Mouse (Mus musculus): ENCODE results near the gene Stbd1. TPM values are rescaled to one million over a fixed set of nuclear protein-coding genes. Genes with fewer than 3 reads are reported as not detected.

Gene Stbd1
- polyA plus RNA-seq, 1 experiment from 2014 or later, result 9.2 TPM

DNA sequence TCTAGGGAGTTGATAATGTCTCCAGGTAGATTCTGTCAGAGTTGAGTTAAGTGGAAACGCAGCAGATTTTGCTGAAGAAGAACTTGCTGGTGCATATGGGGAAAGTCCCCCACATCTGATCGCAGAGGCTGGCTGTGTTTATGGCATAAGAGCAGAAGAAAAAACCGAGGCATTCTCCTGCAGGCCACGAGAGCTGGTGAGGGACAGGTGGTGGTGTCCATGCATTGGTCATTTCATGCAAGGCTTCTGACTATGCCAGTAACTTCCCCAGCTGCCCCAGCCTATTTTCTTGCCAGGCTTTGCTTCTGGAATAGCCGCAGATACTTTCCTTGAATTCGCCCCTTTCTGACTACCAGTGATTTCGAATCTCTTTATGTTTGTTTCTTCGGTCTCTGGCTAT lies 6.0 kb upstream of the Stbd1 start:
- Histone ChIP-seq H3K4me2 (replicated peaks) (no peak overlapping the region), H3K27me3 (replicated peaks) (no peaks in the 10 kb centered on the region), H3K4me3 (no peak overlapping the region), H3K9me3 (no peaks in the 10 kb centered on the region), H3K36me3 (no peaks in the 10 kb centered on the region), H3K27ac (no peak overlapping the region), H3K9ac (no peak overlapping the region), H3K4me1 (no peaks in the 10 kb centered on the region)
- no peak for ATAC-seq (ENCODE audit: low FRiP score, low read depth)
- 93% methylated on average over 8 of the region's 8 CpGs for WGBS

- peaks cover 3% of the 10 kb centered on the region; the same call in 1 of the 2 replicates for H3K4me1 ChIP-seq
- no peaks in the 10 kb centered on the region for H3K27me3 ChIP-seq (replicated peaks)
- H3K9ac ChIP-seq, result no peak overlapping the region
- 85% methylated on average over 10 of the region's 10 CpGs for WGBS
- no peaks in the 10 kb centered on the region for H3K9me3 ChIP-seq
- no peaks in the 10 kb centered on the region for H3K36me3 ChIP-seq
- ATAC-seq (ENCODE audit: low FRiP score, low read depth), result no peak
- no peak overlapping the region for H3K4me2 ChIP-seq (replicated peaks)
- no peak overlapping the region for H3K27ac ChIP-seq
- H3K4me3 ChIP-seq, result no peak overlapping the region
Measured at GRCm38 (mm10) chr5:92599030-92599429, 3.8 kb upstream of the Stbd1 start.

- no peak overlapping the region for H3K27ac ChIP-seq
- no peak overlapping the region for H3K4me2 ChIP-seq (replicated peaks)
- H3K27me3 ChIP-seq (replicated peaks), result no peaks in the 10 kb centered on the region
- H3K36me3 ChIP-seq, result no peaks in the 10 kb centered on the region
- peaks cover 3% of the 10 kb centered on the region; the same call in 1 of the 2 replicates for H3K4me1 ChIP-seq
- no peak overlapping the region for H3K4me3 ChIP-seq
- WGBS, result 83% methylated on average over 10 of the region's 10 CpGs
- no peak for ATAC-seq (ENCODE audit: low FRiP score, low read depth)
- no peak overlapping the region for H3K9ac ChIP-seq
- H3K9me3 ChIP-seq, result no peaks in the 10 kb centered on the region
Measured at GRCm38 (mm10) chr5:92604452-92605247, 1.8 kb downstream of the Stbd1 start.

DNA sequence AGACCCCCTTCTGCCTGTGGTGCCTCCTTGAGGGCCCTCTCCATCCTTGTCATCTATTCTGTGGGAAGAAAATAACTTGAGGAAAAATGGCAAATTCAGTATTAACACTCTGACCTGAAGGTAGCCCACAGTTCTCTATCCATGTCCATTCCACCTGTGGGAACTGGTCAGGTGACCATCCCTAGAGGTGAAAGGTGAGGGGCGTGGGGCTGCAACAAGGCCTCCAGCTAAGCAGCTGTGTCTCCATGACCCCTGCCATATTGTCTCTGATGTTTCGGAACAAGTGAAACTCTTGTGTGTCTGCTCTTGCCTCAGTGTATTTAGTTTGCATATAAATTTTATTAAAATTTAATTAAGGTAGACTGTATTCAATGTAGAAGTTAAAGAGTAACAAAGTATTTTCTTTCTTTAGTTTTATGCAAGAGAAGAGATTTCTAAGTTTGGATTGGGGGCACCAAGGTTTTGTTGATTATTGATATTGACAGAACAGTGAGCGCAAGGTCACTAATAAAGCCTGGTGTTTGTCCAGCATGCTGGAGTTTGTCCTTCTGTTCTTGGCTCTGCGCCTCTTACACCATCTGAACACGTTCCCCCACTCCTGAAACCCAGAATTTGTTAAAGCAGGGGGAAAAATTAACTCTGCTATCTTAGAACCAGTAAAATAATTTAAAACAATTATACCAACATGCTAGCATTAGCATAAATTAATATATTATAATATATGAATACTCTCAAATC lies 4.8 kb downstream of the Stbd1 start:
- H3K27ac ChIP-seq, result no peak overlapping the region
- no peaks in the 10 kb centered on the region for H3K9me3 ChIP-seq
- H3K4me1 ChIP-seq, result peaks cover 3% of the 10 kb centered on the region; the same call in 1 of the 2 replicates
- H3K36me3 ChIP-seq, result no peaks in the 10 kb centered on the region
- 89% methylated on average over 5 of the region's 5 CpGs for WGBS
- no peaks in the 10 kb centered on the region for H3K27me3 ChIP-seq (replicated peaks)
- no peak for ATAC-seq (ENCODE audit: low FRiP score, low read depth)
- no peak overlapping the region for H3K9ac ChIP-seq
- H3K4me2 ChIP-seq (replicated peaks), result no peak overlapping the region
- no peak overlapping the region for H3K4me3 ChIP-seq

- H3K27me3 ChIP-seq (replicated peaks), result no peaks in the 10 kb centered on the region
- H3K4me1 ChIP-seq, result no peaks in the 10 kb centered on the region
- H3K27ac ChIP-seq, result no peak overlapping the region
- no peaks in the 10 kb centered on the region for H3K36me3 ChIP-seq
- H3K4me2 ChIP-seq (replicated peaks), result no peak overlapping the region
- no peak overlapping the region for H3K4me3 ChIP-seq
- WGBS, result 91% methylated on average over 4 of the region's 4 CpGs
- no peaks in the 10 kb centered on the region for H3K9me3 ChIP-seq
- ATAC-seq (ENCODE audit: low FRiP score, low read depth), result no peak
- H3K9ac ChIP-seq, result no peak overlapping the region
Measured at GRCm38 (mm10) chr5:92612756-92613155, 9.9 kb downstream of the Stbd1 start.

GRCm38 (mm10) chr5:92621883-92622282 lies 19.0 kb downstream of the Stbd1 start:
- Histone ChIP-seq H3K4me2 (replicated peaks) (no peak overlapping the region), H3K9me3 (0 out of 2 replicates have a peak, but pooled peaks cover 5% of the 10 kb centered on the region), H3K9ac (no peak overlapping the region), H3K27me3 (replicated peaks) (no peaks in the 10 kb centered on the region), H3K27ac (no peak overlapping the region), H3K36me3 (no peaks in the 10 kb centered on the region), H3K4me3 (no peak overlapping the region), H3K4me1 (no peaks in the 10 kb centered on the region)
- WGBS, result 86% methylated on average over 5 of the region's 5 CpGs
- no peak for ATAC-seq (ENCODE audit: low FRiP score, low read depth)

- Histone ChIP-seq H3K4me1 (no peaks in the 10 kb centered on the region), H3K9ac (no peak overlapping the region), H3K9me3 (0 out of 2 replicates have a peak, but pooled peaks cover 5% of the 10 kb centered on the region), H3K4me2 (replicated peaks) (no peak overlapping the region), H3K27ac (no peak overlapping the region), H3K27me3 (replicated peaks) (no peaks in the 10 kb centered on the region), H3K4me3 (no peak overlapping the region), H3K36me3 (no peaks in the 10 kb centered on the region)
- ATAC-seq (ENCODE audit: low FRiP score, low read depth), result no peak
- WGBS, result 89% methylated on average over 7 of the region's 7 CpGs
Measured at GRCm38 (mm10) chr5:92627896-92628295, 25.1 kb downstream of the Stbd1 start.

- Histone ChIP-seq H3K4me3 (no peak overlapping the region), H3K36me3 (no peaks in the 10 kb centered on the region), H3K27ac (no peak overlapping the region), H3K4me2 (replicated peaks) (no peak overlapping the region), H3K9me3 (no peaks in the 10 kb centered on the region), H3K27me3 (replicated peaks) (no peaks in the 10 kb centered on the region), H3K9ac (no peak overlapping the region), H3K4me1 (no peaks in the 10 kb centered on the region)
- WGBS, result 58% methylated on average over 4 of the region's 4 CpGs
- ATAC-seq (ENCODE audit: low FRiP score, low read depth), result no peak
Measured at GRCm38 (mm10) chr5:92633526-92633925, 30.7 kb downstream of the Stbd1 start.

- Histone ChIP-seq H3K4me2 (replicated peaks) (no peak overlapping the region), H3K9me3 (no peaks in the 10 kb centered on the region), H3K4me3 (no peak overlapping the region), H3K27ac (no peak overlapping the region), H3K4me1 (no peaks in the 10 kb centered on the region), H3K9ac (no peak overlapping the region), H3K36me3 (no peaks in the 10 kb centered on the region), H3K27me3 (replicated peaks) (no peaks in the 10 kb centered on the region)
- 79% methylated on average over 3 of the region's 3 CpGs for WGBS
- ATAC-seq (ENCODE audit: low FRiP score, low read depth), result no peak
Measured at GRCm38 (mm10) chr5:92634916-92635315, 32.1 kb downstream of the Stbd1 start.

DNA sequence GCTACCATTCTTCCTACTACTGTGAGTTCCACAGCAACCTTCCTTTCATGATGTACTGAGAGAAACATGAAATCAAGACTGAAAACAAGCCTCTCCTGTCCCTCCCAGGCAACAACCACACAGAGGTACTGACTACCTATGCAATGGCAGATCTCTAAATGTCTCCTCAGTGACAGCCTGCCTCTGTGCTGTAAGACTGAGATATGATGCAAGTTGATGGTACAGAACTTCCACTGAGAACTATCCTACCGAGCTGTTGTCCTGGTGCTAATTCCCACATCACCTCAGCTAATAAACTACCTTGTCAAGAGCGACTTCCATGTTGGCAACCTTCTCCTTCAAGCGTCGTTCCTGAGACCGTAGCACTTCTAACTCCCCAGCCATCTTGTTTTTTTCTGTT lies 33.0 kb downstream of the Stbd1 start:
- H3K4me2 ChIP-seq (replicated peaks), result no peak overlapping the region
- no peak overlapping the region for H3K4me3 ChIP-seq
- H3K9me3 ChIP-seq, result no peaks in the 10 kb centered on the region
- no peaks in the 10 kb centered on the region for H3K27me3 ChIP-seq (replicated peaks)
- no peaks in the 10 kb centered on the region for H3K36me3 ChIP-seq
- H3K4me1 ChIP-seq, result no peaks in the 10 kb centered on the region
- no peak overlapping the region for H3K9ac ChIP-seq
- no peak overlapping the region for H3K27ac ChIP-seq
- 82% methylated on average over 5 of the region's 5 CpGs for WGBS
- no peak for ATAC-seq (ENCODE audit: low FRiP score, low read depth)

DNA sequence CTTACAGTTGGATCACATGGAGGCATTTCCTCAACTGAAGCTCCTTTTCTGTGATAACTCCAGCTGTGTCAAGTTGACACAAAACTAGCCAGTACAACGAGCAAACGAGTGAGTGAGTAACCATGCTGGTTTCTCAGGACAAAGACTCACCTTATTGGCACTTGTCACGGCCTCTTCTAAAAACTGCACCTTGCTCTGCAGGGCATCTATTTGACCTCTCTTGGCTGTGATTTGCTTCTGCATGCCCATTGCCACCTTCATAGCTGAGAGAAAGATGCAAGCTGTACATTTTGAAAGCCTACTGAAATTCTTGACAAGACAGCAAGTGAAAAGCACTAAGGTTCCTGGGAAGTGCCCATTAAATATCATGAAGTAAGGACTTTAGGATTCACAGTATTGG lies 38.0 kb downstream of the Stbd1 start:
- 86% methylated on average over 3 of the region's 3 CpGs for WGBS
- Histone ChIP-seq H3K36me3 (no peaks in the 10 kb centered on the region), H3K4me3 (no peak overlapping the region), H3K4me2 (replicated peaks) (no peak overlapping the region), H3K27me3 (replicated peaks) (no peaks in the 10 kb centered on the region), H3K4me1 (no peaks in the 10 kb centered on the region), H3K27ac (no peak overlapping the region), H3K9me3 (no peaks in the 10 kb centered on the region), H3K9ac (no peak overlapping the region)
- ATAC-seq (ENCODE audit: low FRiP score, low read depth), result no peak
